Mouse (Mus musculus) kidney, postnatal 4 days (tissue): ENCODE measurements around the gene Abhd2.
A peak's percentile ranks its signal among the peaks of the same experiment; 100 is the strongest.
"Not testable (repeated sequence)": the region's sequence is repeated elsewhere in the genome, so short reads cannot be mapped to it uniquely, and the experiment has no call there.

Experiments
- DNase-seq, 2 experiments: peaks; one replicate each; pipeline ENCODE4 v3.0.0; 2021; ENCODE audit warnings: mixed read lengths in 2 of 2

Gene Abhd2

GRCm38 (mm10) chr7:79267690-79268388 lies 5.2 kb upstream of the Abhd2 start:
- no peak for DNase-seq

- DNase-seq = no peak
These were observed 4.1 kb upstream of the Abhd2 start for GRCm38 (mm10) chr7:79268897-79269296.

GRCm38 (mm10) chr7:79269411-79269810 lies 3.6 kb upstream of the Abhd2 start:
- no peak for DNase-seq

- DNase-seq = no peak
These were observed 3.1 kb upstream of the Abhd2 start for GRCm38 (mm10) chr7:79269866-79270265.

GRCm38 (mm10) chr7:79270961-79271387 lies 2.0 kb upstream of the Abhd2 start:
- no peak for DNase-seq

GRCm38 (mm10) chr7:79271861-79272788 lies 874 bp upstream of the Abhd2 start:
- DNase-seq = no peak

- peak; percentile 48 to 70 for DNase-seq
These were observed 906 bp downstream of the Abhd2 start for GRCm38 (mm10) chr7:79273738-79274472.

- no peak for DNase-seq
These were observed 1.5 kb downstream of the Abhd2 start for GRCm38 (mm10) chr7:79274473-79275010.

GRCm38 (mm10) chr7:79275345-79275744 lies 2.3 kb downstream of the Abhd2 start:
- peak; percentile 45 to 55 for DNase-seq

- no peak for DNase-seq
These were observed 5.4 kb downstream of the Abhd2 start for GRCm38 (mm10) chr7:79278432-79278831.

GRCm38 (mm10) chr7:79279376-79280029 lies 6.5 kb downstream of the Abhd2 start:
- no peak for DNase-seq

- no peak for DNase-seq
These were observed 10.1 kb downstream of the Abhd2 start for GRCm38 (mm10) chr7:79282883-79283670.

GRCm38 (mm10) chr7:79283671-79283941 lies 10.6 kb downstream of the Abhd2 start:
- not testable (repeated sequence) for DNase-seq

- no peak for DNase-seq
These were observed 11.3 kb downstream of the Abhd2 start for GRCm38 (mm10) chr7:79284160-79284888.

- no peak for DNase-seq
These were observed 11.9 kb downstream of the Abhd2 start for GRCm38 (mm10) chr7:79284889-79285280.

- DNase-seq = no peak
These were observed 12.4 kb downstream of the Abhd2 start for GRCm38 (mm10) chr7:79285408-79285807.

GRCm38 (mm10) chr7:79287226-79287625 lies 14.2 kb downstream of the Abhd2 start:
- DNase-seq = no peak

- no peak for DNase-seq
These were observed 14.9 kb downstream of the Abhd2 start for GRCm38 (mm10) chr7:79287928-79288327.

GRCm38 (mm10) chr7:79288422-79288821 lies 15.4 kb downstream of the Abhd2 start:
- no peak for DNase-seq

GRCm38 (mm10) chr7:79293605-79294232 lies 20.7 kb downstream of the Abhd2 start:
- DNase-seq = no peak
